Mouse (Mus musculus) spleen, adult 2 months (tissue): ENCODE results near the gene Kpna7.

Source experiments
- CTCF ChIP-seq: fragments of 200-500 bp; IDR thresholded peaks from 2 replicates; pipeline ENCODE4 v1.5.1; 2011; ENCODE audit warnings: mild to moderate bottlenecking, inconsistent platforms; ENCODE audit not compliant: insufficient read depth, insufficient read length, insufficient replicate concordance; ENCODE audit errors: extremely low read depth
- POLR2A ChIP-seq: fragments of 200-500 bp; IDR thresholded peaks from 2 replicates; pipeline ENCODE4 v1.6.1; 2011; ENCODE audit warnings: low read depth, low read length, inconsistent platforms

- TF ChIP-seq CTCF: no peak
- TF ChIP-seq POLR2A: no peak
Observed at GRCm38 (mm10) chr5:144990481-144990880, 93.3 kb downstream of the Kpna7 start.
